Mouse (Mus musculus): Measurements from ENCODE around the gene Pla2g16. TPM values are rescaled to one million over a fixed set of nuclear protein-coding genes. Genes with fewer than 3 reads are reported as not detected.

Pla2g16 gene
- polyA plus RNA-seq, 1 experiment: 64.5 TPM

- Histone ChIP-seq H3K4me2 (ENCODE audit: low read depth) (no peak overlapping the region), H3K79me2 (ENCODE audit: control insufficient read depth, insufficient read depth) (no peaks in the 10 kb centered on the region), H3ac (ENCODE audit: control insufficient read depth, insufficient read length) (no peak overlapping the region), H3K4me3 (no peak overlapping the region), H3K27me3 (ENCODE audit: control insufficient read depth, insufficient read depth, insufficient read length) (no peaks in the 10 kb centered on the region), H3K36me3 (ENCODE audit: control insufficient read depth, insufficient read depth) (no peaks in the 10 kb centered on the region)
- TF ChIP-seq REST (IDR thresholded peaks at IDR 0.05; ENCODE audit: insufficient read depth, insufficient read length) (no peak), MAX (IDR thresholded peaks at IDR 0.05; ENCODE audit: low read depth) (no peak), POLR2A (IDR thresholded peaks at IDR 0.05; ENCODE audit: insufficient read length, low read depth) (no peak), USF1 (IDR thresholded peaks at IDR 0.05; ENCODE audit: low read depth) (no peak), TCF3 (IDR thresholded peaks at IDR 0.05; ENCODE audit: insufficient read length, low read depth) (no peak), MYOG (IDR thresholded peaks at IDR 0.05; ENCODE audit: control insufficient read depth in 1 of 3, insufficient read depth in 1 of 3, insufficient read length in 2 of 3, low read depth in 2 of 3) (no peak), CEBPB (IDR thresholded peaks at IDR 0.05; ENCODE audit: insufficient read depth, poor library complexity, severe bottlenecking) (no peak), POLR2AphosphoS2 (IDR thresholded peaks at IDR 0.05; ENCODE audit: insufficient read length, low read depth) (no peak), SRF (IDR thresholded peaks at IDR 0.05; ENCODE audit: control insufficient read depth, insufficient read length, low read depth) (no peak), E2F4 (IDR thresholded peaks at IDR 0.05; ENCODE audit: insufficient read depth) (no peak), MYOD1 (IDR thresholded peaks at IDR 0.05; ENCODE audit: control insufficient read depth in 1 of 3, insufficient read length in 2 of 3, low read depth in 2 of 3) (no peak), TCF12 (IDR thresholded peaks at IDR 0.05; ENCODE audit: insufficient read depth, poor library complexity, severe bottlenecking) (no peak)
Observed at GRCm38 (mm10) chr19:7559986-7560385, 2.7 kb downstream of the Pla2g16 start.

- Histone ChIP-seq H3K79me2 (ENCODE audit: control insufficient read depth, insufficient read depth) (no peaks in the 10 kb centered on the region), H3ac (ENCODE audit: control insufficient read depth, insufficient read length) (no peak overlapping the region), H3K4me3 (no peak overlapping the region), H3K4me2 (ENCODE audit: low read depth) (no peak overlapping the region), H3K36me3 (ENCODE audit: control insufficient read depth, insufficient read depth) (no peaks in the 10 kb centered on the region), H3K27me3 (ENCODE audit: control insufficient read depth, insufficient read depth, insufficient read length) (no peaks in the 10 kb centered on the region)
- TF ChIP-seq TCF12 (IDR thresholded peaks at IDR 0.05; ENCODE audit: insufficient read depth, poor library complexity, severe bottlenecking) (no peak), CEBPB (IDR thresholded peaks at IDR 0.05; ENCODE audit: insufficient read depth, poor library complexity, severe bottlenecking) (no peak), TCF3 (IDR thresholded peaks at IDR 0.05; ENCODE audit: insufficient read length, low read depth) (no peak), POLR2A (IDR thresholded peaks at IDR 0.05; ENCODE audit: insufficient read length, low read depth) (no peak), POLR2AphosphoS2 (IDR thresholded peaks at IDR 0.05; ENCODE audit: insufficient read length, low read depth) (no peak), E2F4 (IDR thresholded peaks at IDR 0.05; ENCODE audit: insufficient read depth) (no peak)
Observed at GRCm38 (mm10) chr19:7561456-7561855, 4.2 kb downstream of the Pla2g16 start.

GRCm38 (mm10) chr19:7562601-7563129 is 5.4 kb downstream of the Pla2g16 start:
- no peak for TF ChIP-seq SRF (IDR thresholded peaks at IDR 0.05; ENCODE audit: control insufficient read depth, insufficient read length, low read depth)
- TF ChIP-seq TCF12 (IDR thresholded peaks at IDR 0.05; ENCODE audit: insufficient read depth, poor library complexity, severe bottlenecking): no peak
- TF ChIP-seq REST (IDR thresholded peaks at IDR 0.05; ENCODE audit: insufficient read depth, insufficient read length): no peak
- no peak for TF ChIP-seq CEBPB (IDR thresholded peaks at IDR 0.05; ENCODE audit: insufficient read depth, poor library complexity, severe bottlenecking)
- no peak for TF ChIP-seq TCF3 (IDR thresholded peaks at IDR 0.05; ENCODE audit: insufficient read length, low read depth)
- no peak for TF ChIP-seq POLR2A (IDR thresholded peaks at IDR 0.05; ENCODE audit: insufficient read length, low read depth)
- no peak for TF ChIP-seq MYOD1 (IDR thresholded peaks at IDR 0.05; ENCODE audit: control insufficient read depth in 1 of 3, insufficient read length in 2 of 3, low read depth in 2 of 3)
- TF ChIP-seq E2F4 (IDR thresholded peaks at IDR 0.05; ENCODE audit: insufficient read depth): no peak
- TF ChIP-seq USF1 (IDR thresholded peaks at IDR 0.05; ENCODE audit: low read depth): no peak
- TF ChIP-seq MYOG (IDR thresholded peaks at IDR 0.05; ENCODE audit: control insufficient read depth in 1 of 3, insufficient read depth in 1 of 3, insufficient read length in 2 of 3, low read depth in 2 of 3): no peak
- no peak for TF ChIP-seq MAX (IDR thresholded peaks at IDR 0.05; ENCODE audit: low read depth)
- TF ChIP-seq POLR2AphosphoS2 (IDR thresholded peaks at IDR 0.05; ENCODE audit: insufficient read length, low read depth): no peak
- H3K79me2 ChIP-seq (ENCODE audit: control insufficient read depth, insufficient read depth): no peaks in the 10 kb centered on the region
- no peak overlapping the region for H3ac ChIP-seq (ENCODE audit: control insufficient read depth, insufficient read length)
- no peak overlapping the region for H3K4me3 ChIP-seq
- H3K36me3 ChIP-seq (ENCODE audit: control insufficient read depth, insufficient read depth): no peaks in the 10 kb centered on the region
- no peaks in the 10 kb centered on the region for H3K27me3 ChIP-seq (ENCODE audit: control insufficient read depth, insufficient read depth, insufficient read length)
- H3K4me2 ChIP-seq (ENCODE audit: low read depth): peak overlapping the region; percentile 37

GRCm38 (mm10) chr19:7563676-7564075 is 6.4 kb downstream of the Pla2g16 start:
- TF ChIP-seq TCF3 (IDR thresholded peaks at IDR 0.05; ENCODE audit: insufficient read length, low read depth): no peak
- no peak for TF ChIP-seq TCF12 (IDR thresholded peaks at IDR 0.05; ENCODE audit: insufficient read depth, poor library complexity, severe bottlenecking)
- no peak for TF ChIP-seq SRF (IDR thresholded peaks at IDR 0.05; ENCODE audit: control insufficient read depth, insufficient read length, low read depth)
- TF ChIP-seq MAX (IDR thresholded peaks at IDR 0.05; ENCODE audit: low read depth): no peak
- TF ChIP-seq MYOD1 (IDR thresholded peaks at IDR 0.05; ENCODE audit: control insufficient read depth in 1 of 3, insufficient read length in 2 of 3, low read depth in 2 of 3): no peak
- TF ChIP-seq REST (IDR thresholded peaks at IDR 0.05; ENCODE audit: insufficient read depth, insufficient read length): no peak
- TF ChIP-seq CEBPB (IDR thresholded peaks at IDR 0.05; ENCODE audit: insufficient read depth, poor library complexity, severe bottlenecking): no peak
- TF ChIP-seq E2F4 (IDR thresholded peaks at IDR 0.05; ENCODE audit: insufficient read depth): no peak
- no peak for TF ChIP-seq USF1 (IDR thresholded peaks at IDR 0.05; ENCODE audit: low read depth)
- no peak for TF ChIP-seq POLR2AphosphoS2 (IDR thresholded peaks at IDR 0.05; ENCODE audit: insufficient read length, low read depth)
- no peak for TF ChIP-seq POLR2A (IDR thresholded peaks at IDR 0.05; ENCODE audit: insufficient read length, low read depth)
- TF ChIP-seq MYOG (IDR thresholded peaks at IDR 0.05; ENCODE audit: control insufficient read depth in 1 of 3, insufficient read depth in 1 of 3, insufficient read length in 2 of 3, low read depth in 2 of 3): no peak
- no peaks in the 10 kb centered on the region for H3K27me3 ChIP-seq (ENCODE audit: control insufficient read depth, insufficient read depth, insufficient read length)
- no peak overlapping the region for H3K4me2 ChIP-seq (ENCODE audit: low read depth)

More at GRCm38 (mm10) chr19:7563676-7564075, 6.4 kb downstream of the Pla2g16 start:
- no peaks in the 10 kb centered on the region for H3K36me3 ChIP-seq (ENCODE audit: control insufficient read depth, insufficient read depth)
- H3ac ChIP-seq (ENCODE audit: control insufficient read depth, insufficient read length): no peak overlapping the region
- H3K79me2 ChIP-seq (ENCODE audit: control insufficient read depth, insufficient read depth): peaks cover 4% of the 10 kb centered on the region
- no peak overlapping the region for H3K4me3 ChIP-seq

All from myocyte (in vitro differentiated cells).